Mouse (Mus musculus) hindbrain, postnatal 0 days (tissue): ENCODE measurements around the gene Cabp7. TPM values are rescaled to one million over a fixed set of nuclear protein-coding genes. Genes with fewer than 3 reads are reported as not detected.

Experiments used
- ATAC-seq: fragments of 200-750 bp; cut with Nextera tagmentation; 2 replicates; pipeline ENCODE4 v1.8.0; 2017; ENCODE audit warnings: mild to moderate bottlenecking, moderate TSS enrichment, moderate library complexity
- DNase-seq: peaks from one replicate; pipeline ENCODE4 v3.0.0-alpha.2; 2015; ENCODE audit warnings: low spot score
- H3K27ac ChIP-seq: fragments of 300-500 bp; sonication (generic); 2 replicates; pipeline ENCODE4 v1.5.1; 2014; ENCODE audit warnings: mild to moderate bottlenecking
- H3K27me3 ChIP-seq: fragments of 300-500 bp; sonication (generic); 2 replicates; pipeline ENCODE4 v1.6.1; 2014; ENCODE audit warnings: low read length, mixed read lengths; ENCODE audit not compliant: insufficient read depth
- H3K36me3 ChIP-seq: fragments of 300-500 bp; sonication (generic); 2 replicates; pipeline ENCODE4 v1.6.1; 2014; ENCODE audit warnings: low read length, mixed read lengths; ENCODE audit not compliant: insufficient read depth
- H3K4me1 ChIP-seq: fragments of 300-500 bp; sonication (generic); 2 replicates; pipeline ENCODE4 v1.6.1; 2014; ENCODE audit warnings: antibody characterized with exemption, low read length, mixed read lengths; ENCODE audit not compliant: insufficient read depth
- H3K4me2 ChIP-seq: fragments of 300-500 bp; sonication (generic); 2 replicates; pipeline ENCODE4 v1.6.1; 2014; ENCODE audit warnings: low read depth, mild to moderate bottlenecking, low read length, moderate library complexity, mixed read lengths
- H3K4me3 ChIP-seq: fragments of 300-500 bp; sonication (generic); 2 replicates; pipeline ENCODE4 v1.5.1; 2014; ENCODE audit warnings: low read length
- H3K9ac ChIP-seq: fragments of 300-500 bp; sonication (generic); replicated peaks from 2 replicates; pipeline ENCODE4 v1.6.1; 2014; ENCODE audit warnings: mild to moderate bottlenecking, low read length, moderate library complexity, mixed read lengths
- H3K9me3 ChIP-seq: fragments of 300-500 bp; sonication (generic); 2 replicates; pipeline ENCODE4 v1.6.1; 2016; ENCODE audit warnings: low read length, mixed read lengths
- CTCF ChIP-seq: IDR thresholded peaks from 2 replicates; pipeline ENCODE4 v1.5.1; 2016; ENCODE audit warnings: antibody characterized with exemption, control low read depth, low read depth
- WGBS: fragments of 180-500 bp; shearing (Covaris S2); extraction: QIAGEN DNeasy Blood & Tissue Kit; methylation state at CpG from one replicate; pipeline ENCODE4 v1.1.7; 2014; 5-methylcytosine and 5-hydroxymethylcytosine counted together
- polyA plus RNA-seq: library from polyadenylated mRNA; unstranded; fragments of >200 nt; fragmentation: Nextera tagmentation; extraction: Ambion mirVana; gene quantifications from 2 replicates; pipeline ENCODE4 v1.2.1, GENCODE M21; 2015
- total RNA-seq: library from RNA; depleted of rRNA; stranded (reverse); fragments of >200 nt; gene quantifications from 2 replicates; pipeline ENCODE4 v1.2.3, GENCODE M21; 2014; rRNA removed

Gene Cabp7
- total and polyA plus RNA-seq, 2 experiments from 2014 or later, result 3.3 to 20.4 TPM

DNA sequence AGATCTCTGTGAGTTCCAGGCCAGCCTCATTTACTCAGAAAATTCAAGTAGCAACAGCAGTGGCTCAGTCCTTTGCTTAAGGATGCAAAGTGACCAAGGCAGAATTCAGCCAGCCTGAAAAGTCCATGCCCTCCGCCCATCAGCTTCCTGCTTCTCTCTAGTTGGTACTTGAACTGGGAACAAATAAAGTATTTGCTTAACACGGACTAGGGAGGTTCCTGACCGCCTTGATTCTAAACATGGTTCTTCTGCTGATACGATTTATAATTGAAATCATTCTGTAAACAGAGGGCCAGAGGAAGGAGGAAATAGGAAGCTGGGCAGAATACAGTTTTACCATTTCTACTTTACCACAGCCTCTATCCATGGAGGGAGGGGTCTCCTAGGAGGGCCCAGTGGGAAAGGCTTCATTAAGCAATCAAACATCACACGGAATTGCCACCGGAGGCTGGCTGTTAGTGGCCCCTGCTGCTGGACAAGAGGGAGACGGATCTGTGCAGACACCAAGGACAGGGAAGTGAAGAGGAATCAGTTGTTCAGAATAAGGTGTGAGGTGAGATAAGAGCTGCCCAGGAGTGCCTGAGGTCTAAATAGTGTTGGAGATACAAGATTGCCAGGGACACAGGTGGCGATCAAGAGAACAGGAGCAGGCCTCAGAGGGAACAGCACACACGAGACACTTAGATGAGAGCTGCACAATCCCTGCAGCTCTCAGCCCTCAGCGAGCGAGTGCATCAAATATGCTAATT lies 57.8 kb downstream of the Cabp7 start:
- Histone ChIP-seq H3K4me2 (no peak overlapping the region), H3K4me1 (no peaks in the 10 kb centered on the region; the same call in 1 of the 2 replicates), H3K27ac (no peak overlapping the region), H3K27me3 (no peaks in the 10 kb centered on the region), H3K9me3 (no peaks in the 10 kb centered on the region), H3K9ac (no peak overlapping the region), H3K36me3 (no peaks in the 10 kb centered on the region), H3K4me3 (no peak overlapping the region)
- DNase-seq (no peak), ATAC-seq (no peak)
- no peak for TF ChIP-seq CTCF
- WGBS, result 64% methylated on average over 11 of the region's 11 CpGs

DNA sequence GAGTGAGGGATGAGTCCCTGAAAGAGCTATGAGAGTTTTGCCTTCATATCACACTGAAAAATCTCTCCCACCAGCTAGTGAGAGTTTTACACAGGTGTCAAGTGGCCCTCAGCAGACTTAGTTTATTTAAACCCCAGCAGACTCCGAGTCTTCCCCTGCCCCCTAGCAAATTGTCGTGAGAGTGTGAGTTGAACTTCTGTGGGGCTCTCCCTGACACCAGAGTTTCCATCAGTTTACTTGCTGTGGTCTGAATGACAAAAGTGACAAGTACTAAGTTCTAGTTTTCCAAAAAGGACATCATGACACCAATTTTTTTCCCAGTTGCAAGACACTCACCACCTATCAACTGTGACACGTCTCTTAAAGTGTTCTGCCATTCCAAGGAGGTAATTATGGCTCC lies 58.7 kb downstream of the Cabp7 start:
- no peak for DNase-seq
- Histone ChIP-seq H3K4me1 (no peaks in the 10 kb centered on the region; the same call in 1 of the 2 replicates), H3K9me3 (no peaks in the 10 kb centered on the region), H3K27me3 (no peaks in the 10 kb centered on the region), H3K36me3 (peaks cover 6% of the 10 kb centered on the region), H3K4me2 (no peak overlapping the region), H3K9ac (no peak overlapping the region), H3K27ac (no peak overlapping the region), H3K4me3 (no peak overlapping the region)
- no peak for TF ChIP-seq CTCF
- no peak for ATAC-seq
- 86% methylated on average over 3 of the region's 3 CpGs for WGBS

DNA sequence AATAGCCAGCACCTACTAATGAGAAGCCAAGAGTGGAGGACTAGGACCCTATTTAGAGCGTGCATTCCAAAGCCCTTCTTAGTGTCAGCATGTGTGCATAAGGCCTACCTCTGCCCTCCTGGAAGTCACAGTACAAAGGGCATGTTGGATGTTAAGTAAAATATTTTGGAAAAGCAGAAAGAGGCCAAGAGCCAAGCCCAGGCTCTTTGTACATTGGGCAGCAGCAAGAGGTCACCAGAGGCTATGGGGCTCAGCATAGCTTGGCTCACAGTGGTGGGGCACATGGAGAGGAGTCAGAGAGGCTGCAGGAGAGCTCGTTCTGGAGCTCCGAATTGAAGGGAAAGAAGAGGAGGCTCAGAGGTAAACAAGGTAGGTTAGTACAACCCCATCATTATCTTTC lies 59.6 kb downstream of the Cabp7 start:
- Histone ChIP-seq H3K9ac (no peak overlapping the region), H3K4me3 (no peak overlapping the region), H3K9me3 (no peaks in the 10 kb centered on the region), H3K4me2 (no peak overlapping the region), H3K36me3 (peaks cover 13% of the 10 kb centered on the region), H3K27me3 (no peaks in the 10 kb centered on the region), H3K27ac (no peak overlapping the region), H3K4me1 (no peaks in the 10 kb centered on the region; the same call in 1 of the 2 replicates)
- no peak for ATAC-seq
- DNase-seq, result no peak
- WGBS, result 84% methylated on average over 3 of the region's 3 CpGs
- TF ChIP-seq CTCF, result no peak

Other genes starting within 250 kb of the Cabp7 start
- 82.6 and 89.2 TPM in 2 replicates for gene Mtmr3, start 151.9 kb downstream of the Cabp7 start, total RNA-seq
- 23.7 and 25.8 TPM in 2 replicates for gene Mtmr3, start 151.9 kb downstream of the Cabp7 start, polyA plus RNA-seq
- gene Gm11032, start 126.7 kb downstream of the Cabp7 start, total RNA-seq, result not detected in 2 replicates
- not detected in 2 replicates for gene Gm11032, start 126.7 kb downstream of the Cabp7 start, polyA plus RNA-seq
- gene Ascc2, start 109.0 kb downstream of the Cabp7 start, total RNA-seq, result 15.0 and 15.5 TPM in 2 replicates
- gene Ascc2, start 109.0 kb downstream of the Cabp7 start, polyA plus RNA-seq, result 13.6 and 13.8 TPM in 2 replicates
- 183 and 231 TPM in 2 replicates for gene Uqcr10, start 42.4 kb downstream of the Cabp7 start, total RNA-seq
- 1,048 and 1,063 TPM in 2 replicates for gene Uqcr10, start 42.4 kb downstream of the Cabp7 start, polyA plus RNA-seq
- gene Zmat5, start 42.1 kb downstream of the Cabp7 start, total RNA-seq, result 22.7 and 24.5 TPM in 2 replicates
- gene Zmat5, start 42.1 kb downstream of the Cabp7 start, polyA plus RNA-seq, result 56.5 and 58.5 TPM in 2 replicates
- gene Nf2, start 102.8 kb upstream of the Cabp7 start, total RNA-seq, result 93.1 and 97.6 TPM in 2 replicates
- gene Nf2, start 102.8 kb upstream of the Cabp7 start, polyA plus RNA-seq, result 55.5 and 57.4 TPM in 2 replicates
- gene Nipsnap1, start 127.2 kb upstream of the Cabp7 start, total RNA-seq, result 118 and 140 TPM in 2 replicates
- 114 and 116 TPM in 2 replicates for gene Nipsnap1, start 127.2 kb upstream of the Cabp7 start, polyA plus RNA-seq
- gene Thoc5, start 148.5 kb upstream of the Cabp7 start, total RNA-seq, result 30.3 and 37.8 TPM in 2 replicates
- 36.5 and 38.1 TPM in 2 replicates for gene Thoc5, start 148.5 kb upstream of the Cabp7 start, polyA plus RNA-seq
- gene Nefh, start 201.3 kb upstream of the Cabp7 start, total RNA-seq, result 46.6 and 60.3 TPM in 2 replicates
- 21.7 and 22.5 TPM in 2 replicates for gene Nefh, start 201.3 kb upstream of the Cabp7 start, polyA plus RNA-seq
- 141 and 150 TPM in 2 replicates for gene Ap1b1, start 240.0 kb upstream of the Cabp7 start, total RNA-seq
- gene Ap1b1, start 240.0 kb upstream of the Cabp7 start, polyA plus RNA-seq, result 85.3 and 89.1 TPM in 2 replicates